In genomic region chr7:4976832-4977231, GRCm38 (mm10) we compare ENCODE assay signal across 19 mouse cellular contexts. TPM values are rescaled to one million over a fixed set of nuclear protein-coding genes. Genes with fewer than 3 reads are reported as not detected.
A peak's percentile ranks its signal among the peaks of the same experiment; 100 is the strongest.
DNase-seq lines count a peak whose midpoint lies in the region; ATAC-seq and TF ChIP-seq lines count a peak whose summit lies in the region.
"Had no signal": no experiment of that assay in that cellular context is flagged by ENCODE, and none has a peak within 500 bp of the region (broad histone marks: within the 10 kb centered on the region; RNA-seq: fewer than 3 reads in every experiment).

No protein-coding gene starts in this region.

- no peak for DNase-seq in heart, adult 2 months
- DNase-seq in lung, adult 2 months: no peak
- DNase-seq in lung, postnatal 10 days: no peak
- DNase-seq in brain, embryonic 14.5 days (ENCODE audit: low read depth): no peak
- no peak for DNase-seq in right cerebral cortex, postnatal 14 days
- no peak for DNase-seq in heart, postnatal 36 days
- DNase-seq: cerebellum, adult 8-10 months; kidney, adult 18-20 months; spleen, adult 18-20 months had no signal

- no peak for ATAC-seq in heart, embryonic 11.5 days (replicated peaks; ENCODE audit: insufficient number of reproducible peaks, low FRiP score, low TSS enrichment)

- TF ChIP-seq CTCF in heart, adult 2 months (IDR thresholded peaks at IDR 0.05): peak; percentile 20
- peak; percentile 16; the same call in 1 of the 2 replicates for TF ChIP-seq CTCF in lung, adult 2 months (IDR thresholded peaks at IDR 0.05; ENCODE audit: insufficient read depth, low read length)
- TF ChIP-seq CTCF in E14TG2a.4 (conservative IDR thresholded peaks at IDR 0.05; ENCODE audit: low read length): peak; percentile 77
- peak; percentile 14; the same call in 1 of the 2 replicates for TF ChIP-seq CTCF in brain, embryonic 14.5 days (IDR thresholded peaks at IDR 0.05; ENCODE audit: borderline replicate concordance, extremely low read depth, insufficient read depth, insufficient read length)

- no peaks in the 10 kb centered on the region for H3K27me3 ChIP-seq in heart, adult 2 months (ENCODE audit: control insufficient read depth, insufficient read depth, low read length)
- no peaks in the 10 kb centered on the region for H3K27me3 ChIP-seq in heart, embryonic 11.5 days (ENCODE audit: control insufficient read depth, insufficient read depth, low read length)
- peaks cover 11% of the 10 kb centered on the region for H3K27me3 ChIP-seq in E14TG2a.4 (ENCODE audit: insufficient read depth, low read length)
- H3K27me3 ChIP-seq: hindbrain, embryonic 13.5 days; lung, embryonic 15.5 days had no signal

- 90% methylated on average over 7 of the region's 7 CpGs for WGBS in heart, adult 2 months
- 82% methylated on average over 7 of the region's 7 CpGs for WGBS in heart, embryonic 11.5 days (ENCODE audit: insufficient replicate concordance)
- 89% methylated on average over 7 of the region's 7 CpGs for WGBS in lung, adult 2 months

- H3K79me2 ChIP-seq in heart, adult 2 months (replicated peaks; ENCODE audit: control insufficient read depth, insufficient read depth, low read length): no peaks in the 10 kb centered on the region

- no peaks in the 10 kb centered on the region for H3K36me3 ChIP-seq in heart, adult 2 months (ENCODE audit: control insufficient read depth, insufficient read depth, low read length)
- no peaks in the 10 kb centered on the region for H3K36me3 ChIP-seq in heart, embryonic 11.5 days (ENCODE audit: control insufficient read depth, insufficient read depth, low read length)
- H3K36me3 ChIP-seq in E14TG2a.4 (ENCODE audit: insufficient read depth, low read length): no peaks in the 10 kb centered on the region
- H3K36me3 ChIP-seq: forebrain, embryonic 10.5 days; hindbrain, embryonic 13.5 days; limb, embryonic 10.5 days; lung, embryonic 15.5 days had no signal

- H3K27ac ChIP-seq in heart, adult 2 months: no peak overlapping the region
- H3K27ac ChIP-seq in heart, embryonic 11.5 days (ENCODE audit: low read depth, low read length): no peak overlapping the region
- H3K27ac ChIP-seq: forebrain, embryonic 10.5 days; hindbrain, embryonic 13.5 days; limb, embryonic 10.5 days; lung, embryonic 15.5 days had no signal

- H3K4me3 ChIP-seq in heart, adult 2 months: no peak overlapping the region
- no peak overlapping the region for H3K4me3 ChIP-seq in heart, embryonic 11.5 days (ENCODE audit: low read depth, low read length)
- H3K4me3 ChIP-seq in lung, adult 2 months (replicated peaks; ENCODE audit: extremely low read depth, low read depth, low read length): no peak overlapping the region
- H3K4me3 ChIP-seq in E14TG2a.4 (replicated peaks; ENCODE audit: low read length): no peak overlapping the region
- H3K4me3 ChIP-seq: forebrain, embryonic 10.5 days; hindbrain, embryonic 13.5 days; limb, embryonic 10.5 days; lung, embryonic 15.5 days; megakaryocyte, embryonic 14.5 days had no signal

- H3K9ac ChIP-seq in heart, adult 2 months (ENCODE audit: low read depth, low read length): no peak overlapping the region
- no peak overlapping the region for H3K9ac ChIP-seq in heart, embryonic 11.5 days (ENCODE audit: low read depth, low read length)
- H3K9ac ChIP-seq: hindbrain, embryonic 13.5 days; lung, embryonic 15.5 days had no signal

- H3K4me1 ChIP-seq in heart, adult 2 months (ENCODE audit: control insufficient read depth, insufficient read depth, low read length): peaks cover 6% of the 10 kb centered on the region
- H3K4me1 ChIP-seq in heart, embryonic 11.5 days (ENCODE audit: control insufficient read depth, insufficient read depth, low read length): peaks cover 4% of the 10 kb centered on the region; the same call in 1 of the 2 replicates
- no peaks in the 10 kb centered on the region for H3K4me1 ChIP-seq in lung, adult 2 months (ENCODE audit: control insufficient read depth, insufficient read depth, low read length)
- no peaks in the 10 kb centered on the region for H3K4me1 ChIP-seq in E14TG2a.4 (replicated peaks; ENCODE audit: low read depth, low read length)
- H3K4me1 ChIP-seq: hindbrain, embryonic 13.5 days had no signal

- intact Hi-C loops in heart, adult 2 months (cut with DNase I): no loop called here
- intact Hi-C loops in heart, postnatal 36 days (cut with DNase I): no loop called here

- TF ChIP-seq POLR2A in heart, adult 2 months (IDR thresholded peaks at IDR 0.05; ENCODE audit: insufficient read depth, low read depth, low read length): no peak
- TF ChIP-seq POLR2A in lung, adult 2 months (IDR thresholded peaks at IDR 0.05; ENCODE audit: borderline replicate concordance, extremely low read depth, low read depth, low read length): no peak
- no peak for TF ChIP-seq POLR2A in brain, embryonic 14.5 days (IDR thresholded peaks at IDR 0.05; ENCODE audit: borderline replicate concordance, extremely low read depth, insufficient read depth, insufficient read length, poor library complexity, severe bottlenecking)

- no peak for TF ChIP-seq EP300 in heart, adult 2 months (IDR thresholded peaks at IDR 0.05; ENCODE audit: insufficient read depth, low read depth, low read length)

- H3K9me3 ChIP-seq in heart, embryonic 11.5 days (replicated peaks; ENCODE audit: control insufficient read depth, low read length): peaks cover 2% of the 10 kb centered on the region
- H3K9me3 ChIP-seq in E14TG2a.4 (ENCODE audit: low read length): no peaks in the 10 kb centered on the region
- H3K9me3 ChIP-seq: hindbrain, embryonic 13.5 days; limb, embryonic 10.5 days; lung, embryonic 15.5 days had no signal

- H3K4me2 ChIP-seq in heart, embryonic 11.5 days: no peak overlapping the region
- H3K4me2 ChIP-seq: hindbrain, embryonic 13.5 days; lung, embryonic 15.5 days had no signal

RNA-seq across cellular contexts. Expression of gene Sbk3, which starts 5.9 kb away (rescaled TPM):
- total RNA-seq in heart, adult 2 months (2021): 10 to 100 TPM; 39.4 to 46.1 TPM
- polyA plus RNA-seq in heart, adult 2 months (2012; rRNA removed): 66.1 and 72.5 TPM in 2 replicates
- polyA plus RNA-seq in heart, embryonic 11.5 days (2014; fragmentation: Nextera tagmentation; extraction: Ambion mirVana): 0.44 and 0.49 TPM in 2 replicates
- polyA plus RNA-seq in lung, adult 2 months (2012; rRNA removed): 6.5 and 9.0 TPM in 2 replicates
- 1.1 and 2.0 TPM in 2 replicates for polyA plus RNA-seq in brain, embryonic 14.5 days (2012; rRNA removed)
- total RNA-seq in heart, postnatal 36 days (2021): 10 to 100 TPM; 31.5 to 45.5 TPM
- total RNA-seq: granulocyte monocyte progenitor cell, adult 5-6 weeks had no signal
- polyA plus RNA-seq: forebrain, embryonic 10.5 days; limb, embryonic 10.5 days; stomach, embryonic 16.5 days had no signal

RNA-seq across cellular contexts. Expression of gene Sbk2, which starts 12.6 kb away (rescaled TPM):
- 10 to 100 TPM; 26.5 to 35.6 TPM for total RNA-seq in heart, adult 2 months (2021)
- 85.0 and 119 TPM in 2 replicates for polyA plus RNA-seq in heart, adult 2 months (2012; rRNA removed)
- 3.3 and 5.4 TPM in 2 replicates for polyA plus RNA-seq in heart, embryonic 11.5 days (2014; fragmentation: Nextera tagmentation; extraction: Ambion mirVana)
- 5.6 and 24.2 TPM in 2 replicates for polyA plus RNA-seq in lung, adult 2 months (2012; rRNA removed)
- 0.14 TPM in 2 replicates for polyA plus RNA-seq in brain, embryonic 14.5 days (2012; rRNA removed)
- total RNA-seq in heart, postnatal 36 days (2021): 10 to 100 TPM; 26.5 to 34.0 TPM
- total RNA-seq: granulocyte monocyte progenitor cell, adult 5-6 weeks had no signal
- polyA plus RNA-seq: neural tube, embryonic 14.5 days had no signal

RNA-seq across cellular contexts. Expression of gene Zfp579, which starts 19.1 kb away (rescaled TPM):
- 10 to 100 TPM; 12.3 to 14.0 TPM for total RNA-seq in heart, adult 2 months (2021)
- polyA plus RNA-seq in heart, adult 2 months (2012; rRNA removed): 51.8 and 70.2 TPM in 2 replicates
- 32.5 and 38.8 TPM in 2 replicates for polyA plus RNA-seq in heart, embryonic 11.5 days (2014; fragmentation: Nextera tagmentation; extraction: Ambion mirVana)
- polyA plus RNA-seq in lung, adult 2 months (2012; rRNA removed): 84.1 and 90.7 TPM in 2 replicates
- polyA plus RNA-seq in brain, embryonic 14.5 days (2012; rRNA removed): 168 and 190 TPM in 2 replicates
- 10 to 100 TPM; 14.2 to 16.4 TPM for total RNA-seq in heart, postnatal 36 days (2021)

RNA-seq across cellular contexts. Expression of gene Zfp524, which starts 37.4 kb away (rescaled TPM):
- total RNA-seq in heart, adult 2 months (2021): 1 to 10 TPM; 8.7 to 9.2 TPM
- 14.7 and 17.7 TPM in 2 replicates for polyA plus RNA-seq in heart, adult 2 months (2012; rRNA removed)
- polyA plus RNA-seq in heart, embryonic 11.5 days (2014; fragmentation: Nextera tagmentation; extraction: Ambion mirVana): 10.2 and 11.0 TPM in 2 replicates
- polyA plus RNA-seq in lung, adult 2 months (2012; rRNA removed): 37.0 and 43.5 TPM in 2 replicates
- 11.9 and 18.0 TPM in 2 replicates for polyA plus RNA-seq in brain, embryonic 14.5 days (2012; rRNA removed)
- 10 to 100 TPM in 1 of 2 experiments, 1 to 10 TPM in 1; 9.7 to 10.4 TPM for total RNA-seq in heart, postnatal 36 days (2021)

RNA-seq across cellular contexts. Expression of gene Fiz1, which starts 37.7 kb away (rescaled TPM):
- 10 to 100 TPM; 17.9 to 20.4 TPM for total RNA-seq in heart, adult 2 months (2021)
- polyA plus RNA-seq in heart, adult 2 months (2012; rRNA removed): 18.2 and 20.4 TPM in 2 replicates
- 25.5 and 25.9 TPM in 2 replicates for polyA plus RNA-seq in heart, embryonic 11.5 days (2014; fragmentation: Nextera tagmentation; extraction: Ambion mirVana)
- 32.2 and 33.9 TPM in 2 replicates for polyA plus RNA-seq in lung, adult 2 months (2012; rRNA removed)
- 49.9 and 54.5 TPM in 2 replicates for polyA plus RNA-seq in brain, embryonic 14.5 days (2012; rRNA removed)
- total RNA-seq in heart, postnatal 36 days (2021): 10 to 100 TPM; 17.0 to 21.6 TPM

Comparison
In these comparisons a context has a peak if more than half of its experiments do, and no peak if none do; other contexts are left out.
1. CTCF ChIP-seq: peak in every context shown above with its lines; median percentile 77 in E14TG2a.4; 20 in heart, adult 2 months; 16 in lung, adult 2 months; 14 in brain, embryonic 14.5 days.